ENCODE assay signal across 8 mouse cellular contexts in genomic region chr10:61714771-61715461, GRCm38 (mm10). TPM values are rescaled to one million over a fixed set of nuclear protein-coding genes. Genes with fewer than 3 reads are reported as not detected.
A peak's percentile ranks its signal among the peaks of the same experiment; 100 is the strongest.
DNase-seq lines count a peak whose midpoint lies in the region; ATAC-seq and TF ChIP-seq lines count a peak whose summit lies in the region.

Aifm2 (plus strand) TSS chr10:61715263.

- no peaks in the 10 kb centered on the region for H3K36me3 ChIP-seq in intestine, embryonic 16.5 days (ENCODE audit: control insufficient read depth, insufficient read depth, low read length)

- WGBS in intestine, embryonic 16.5 days = 11% methylated on average over 33 of the region's 36 CpGs
- 10% methylated on average over 32 of the region's 36 CpGs for WGBS in lung, adult 2 months

- peak; percentile 72 for ATAC-seq in common myeloid progenitor, adult 5-6 weeks (replicated peaks; ENCODE audit: low read depth, poor library complexity, severe bottlenecking)
- peak; percentile 97 for ATAC-seq in intestine, embryonic 16.5 days
- peak; percentile 63 for ATAC-seq in neutrophil, adult 5-6 weeks (ENCODE audit: extremely low read depth, insufficient number of reproducible peaks, low FRiP score, poor library complexity, severe bottlenecking)

- peak; percentile 45; the same call in 1 of the 2 replicates for TF ChIP-seq POLR2A in lung, adult 2 months (IDR thresholded peaks at IDR 0.05; ENCODE audit: borderline replicate concordance, extremely low read depth, low read depth, low read length)

- peak within 1 kb of the TSS; percentile 91 for H3K4me2 ChIP-seq in intestine, embryonic 16.5 days (ENCODE audit: low read depth, low read length)

- peak within 1 kb of the TSS; percentile 73 for H3K27ac ChIP-seq in intestine, embryonic 16.5 days (ENCODE audit: low read length)

- peak; percentile 39 for DNase-seq in left cerebral cortex, postnatal 4 days
- no peak for DNase-seq in left cerebral cortex, postnatal 14 days (ENCODE audit: low spot score in 2 of 2)
- peak in 1 of 2 experiments; percentile 73 for DNase-seq in gastrocnemius, postnatal 4 days (ENCODE audit: low spot score in 2 of 2)
- DNase-seq in lung, adult 2 months = peak; percentile 52
- DNase-seq in urinary bladder, postnatal 36 days (ENCODE audit: low spot score in 2 of 2) = peak; percentile 48 to 81

- intact Hi-C loops in left cerebral cortex, postnatal 4 days (cut with DNase I) = no loop called here
- intact Hi-C loops in left cerebral cortex, postnatal 14 days (cut with DNase I) = no loop called here

- H3K9ac ChIP-seq in intestine, embryonic 16.5 days (ENCODE audit: low read depth, low read length) = peak within 1 kb of the TSS; percentile 71

- H3K27me3 ChIP-seq in intestine, embryonic 16.5 days (replicated peaks; ENCODE audit: control insufficient read depth, insufficient read depth, low read length) = no peaks in the 10 kb centered on the region

- H3K4me3 ChIP-seq in intestine, embryonic 16.5 days (ENCODE audit: low read length) = peak within 1 kb of the TSS; percentile 71
- H3K4me3 ChIP-seq in lung, adult 2 months (replicated peaks; ENCODE audit: extremely low read depth, low read depth, low read length) = peak within 1 kb of the TSS; percentile 59

- peaks cover 12% of the 10 kb centered on the region for H3K4me1 ChIP-seq in intestine, embryonic 16.5 days (ENCODE audit: control insufficient read depth, insufficient read depth, low read length)
- peaks cover 3% of the 10 kb centered on the region; the same call in 1 of the 2 replicates for H3K4me1 ChIP-seq in lung, adult 2 months (ENCODE audit: control insufficient read depth, insufficient read depth, low read length)

- no peaks in the 10 kb centered on the region for H3K9me3 ChIP-seq in intestine, embryonic 16.5 days (ENCODE audit: control insufficient read depth, low read length)

- TF ChIP-seq CTCF in lung, adult 2 months (IDR thresholded peaks at IDR 0.05; ENCODE audit: insufficient read depth, low read length) = no peak

RNA-seq across cellular contexts. Expression of gene Aifm2, which starts in this region (rescaled TPM):
- total RNA-seq in left cerebral cortex, postnatal 4 days (2021) = 10 to 100 TPM in 1 of 2 experiments, 1 to 10 TPM in 1; 9.5 to 10.4 TPM
- 1 to 10 TPM; 5.0 to 8.1 TPM for total RNA-seq in left cerebral cortex, postnatal 14 days (2021)
- total RNA-seq in common myeloid progenitor, adult 5-6 weeks (2017) = 2.7 and 5.0 TPM in 2 replicates
- 10 to 100 TPM; 18.9 to 22.9 TPM for total RNA-seq in gastrocnemius, postnatal 4 days (2021)
- polyA plus RNA-seq in intestine, embryonic 16.5 days (2015; fragmentation: Nextera tagmentation; extraction: Ambion mirVana) = 21.1 and 22.5 TPM in 2 replicates
- 19.3 and 22.1 TPM in 2 replicates for polyA plus RNA-seq in lung, adult 2 months (2012; rRNA removed)
- 1.2 and 2.8 TPM in 2 replicates for total RNA-seq in neutrophil, adult 5-6 weeks (2017)

Comparison
In these comparisons a context has a peak if more than half of its experiments do, and no peak if none do; other contexts are left out.
1. DNase-seq: peak in left cerebral cortex, postnatal 4 days (single experiment), lung, adult 2 months (single experiment) and urinary bladder, postnatal 36 days (2 of 2); none in left cerebral cortex, postnatal 14 days (0 of 2).
2. Peak in every context shown above with its lines, with median percentiles within 50 percentile points of each other: ATAC-seq.